Mouse (Mus musculus) adrenal gland, postnatal 0 days (tissue): ENCODE measurements around the gene Krtap31-2. TPM values are rescaled to one million over a fixed set of nuclear protein-coding genes. Genes with fewer than 3 reads are reported as not detected.

Experiments used
- polyA plus RNA-seq: library from polyadenylated mRNA; unstranded; fragments of >200 nt; fragmentation: Nextera tagmentation; extraction: Ambion mirVana; gene quantifications from 2 replicates; pipeline ENCODE4 v1.2.1, GENCODE M21; 2015

Krtap31-2 gene
- not detected in 2 replicates for polyA plus RNA-seq

GRCm38 (mm10) chr11:99935991-99936390 is at the start of gene Krtap31-2:
Krtap31-2 (plus strand) TSS chr11:99936291.

GRCm38 (mm10) chr11:99907620-99908019 is 28.5 kb upstream of the Krtap31-2 start, which contains the start of gene Krtap31-1:
Krtap31-1 (plus strand) TSS chr11:99907920.

GRCm38 (mm10) chr11:99914451-99914850 is 21.6 kb upstream of the Krtap31-2 start, which contains the start of gene Gm11565:
Gm11565 (plus strand) TSS chr11:99914751.

GRCm38 (mm10) chr11:99948175-99948574 is 12.1 kb downstream of the Krtap31-2 start, which contains the start of gene Krtap9-5:
Krtap9-5 (plus strand) TSS chr11:99948475.

GRCm38 (mm10) chr11:99978953-99979352 is 42.9 kb downstream of the Krtap31-2 start, which contains the start of gene Krtap29-1:
Krtap29-1 (minus strand) TSS chr11:99979053.

GRCm38 (mm10) chr11:99986180-99986647 is 50.1 kb downstream of the Krtap31-2 start, which contains the start of gene Krtap16-1:
Krtap16-1 (minus strand) TSS chr11:99986597.

Other genes starting within 250 kb of the Krtap31-2 start
- gene Gm14190, start 245.6 kb upstream of the Krtap31-2 start, polyA plus RNA-seq = not detected in 2 replicates
- not detected in 2 replicates for gene Gm14180, start 202.0 kb upstream of the Krtap31-2 start, polyA plus RNA-seq
- gene Gm11595, start 163.4 kb upstream of the Krtap31-2 start, polyA plus RNA-seq = not detected in 2 replicates
- not detected in 2 replicates for gene Krtap4-8, start 155.6 kb upstream of the Krtap31-2 start, polyA plus RNA-seq
- gene Krtap4-9, start 151.1 kb upstream of the Krtap31-2 start, polyA plus RNA-seq = not detected in 2 replicates
- not detected in 2 replicates for gene Gm11596, start 142.8 kb upstream of the Krtap31-2 start, polyA plus RNA-seq
- not detected in 2 replicates for gene Gm11569, start 137.4 kb upstream of the Krtap31-2 start, polyA plus RNA-seq
- gene Gm11554, start 131.8 kb upstream of the Krtap31-2 start, polyA plus RNA-seq = not detected in 2 replicates
- gene Krtap4-13, start 126.4 kb upstream of the Krtap31-2 start, polyA plus RNA-seq = not detected in 2 replicates
- not detected in 2 replicates for gene Gm11564, start 120.6 kb upstream of the Krtap31-2 start, polyA plus RNA-seq
- gene 2300003K06Rik, start 98.2 kb upstream of the Krtap31-2 start, polyA plus RNA-seq = not detected in 2 replicates
- gene Krtap4-16, start 84.7 kb upstream of the Krtap31-2 start, polyA plus RNA-seq = not detected in 2 replicates
- not detected in 2 replicates for gene Gm11568, start 78.4 kb upstream of the Krtap31-2 start, polyA plus RNA-seq
- not detected in 2 replicates for gene Gm11559, start 71.8 kb upstream of the Krtap31-2 start, polyA plus RNA-seq
- not detected in 2 replicates for gene Krtap9-1, start 62.9 kb upstream of the Krtap31-2 start, polyA plus RNA-seq
- not detected in 2 replicates for gene Gm11567, start 57.1 kb upstream of the Krtap31-2 start, polyA plus RNA-seq
- not detected in 2 replicates for gene Krtap31-1, start 28.4 kb upstream of the Krtap31-2 start, polyA plus RNA-seq
- gene Gm11565, start 21.5 kb upstream of the Krtap31-2 start, polyA plus RNA-seq = not detected in 2 replicates
- gene Krtap9-5, start 12.2 kb downstream of the Krtap31-2 start, polyA plus RNA-seq = not detected in 2 replicates
- gene Krtap29-1, start 42.8 kb downstream of the Krtap31-2 start, polyA plus RNA-seq = not detected in 2 replicates
- gene Krtap16-1, start 50.3 kb downstream of the Krtap31-2 start, polyA plus RNA-seq = not detected in 2 replicates
- gene Krtap17-1, start 57.7 kb downstream of the Krtap31-2 start, polyA plus RNA-seq = not detected in 2 replicates
- gene Krt33a, start 79.9 kb downstream of the Krtap31-2 start, polyA plus RNA-seq = not detected in 2 replicates
- not detected in 2 replicates for gene Krt33b, start 93.6 kb downstream of the Krtap31-2 start, polyA plus RNA-seq
- gene Krt34, start 105.3 kb downstream of the Krtap31-2 start, polyA plus RNA-seq = not detected in 2 replicates
- not detected in 2 replicates for gene Krt31, start 114.3 kb downstream of the Krtap31-2 start, polyA plus RNA-seq
- not detected in 2 replicates for gene Krt32, start 151.9 kb downstream of the Krtap31-2 start, polyA plus RNA-seq
- gene Krt35, start 159.9 kb downstream of the Krtap31-2 start, polyA plus RNA-seq = not detected in 2 replicates
- 0.12 and 0.14 TPM in 2 replicates for gene Krt36, start 169.3 kb downstream of the Krtap31-2 start, polyA plus RNA-seq
- gene Krt13, start 185.3 kb downstream of the Krtap31-2 start, polyA plus RNA-seq = 0.33 and 5.9 TPM in 2 replicates
- 0.66 and 2.0 TPM in 2 replicates for gene Krt15, start 199.6 kb downstream of the Krtap31-2 start, polyA plus RNA-seq
- 37.9 and 40.8 TPM in 2 replicates for gene Krt19, start 212.4 kb downstream of the Krtap31-2 start, polyA plus RNA-seq